Mouse (Mus musculus) lung, embryonic 16.5 days (tissue): ENCODE data around the gene P3h2. TPM values are rescaled to one million over a fixed set of nuclear protein-coding genes. Genes with fewer than 3 reads are reported as not detected.
A peak's percentile ranks its signal among the peaks of the same experiment; 100 is the strongest.

Experiments
- ATAC-seq: fragments of 200-750 bp; cut with Nextera tagmentation; 2 replicates; pipeline ENCODE4 v1.8.0; 2017; ENCODE audit warnings: low read depth, mild to moderate bottlenecking, moderate library complexity
- H3K27ac ChIP-seq: fragments of 300-500 bp; sonication (generic); 2 replicates; pipeline ENCODE4 v1.5.1; 2014; ENCODE audit warnings: mild to moderate bottlenecking, control low read depth, low read length
- H3K27me3 ChIP-seq: fragments of 300-500 bp; sonication (generic); 2 replicates; pipeline ENCODE4 v1.6.1; 2014; ENCODE audit warnings: low read depth, low read length, mixed read lengths; ENCODE audit not compliant: control insufficient read depth, insufficient read depth
- H3K36me3 ChIP-seq: fragments of 300-500 bp; sonication (generic); 2 replicates; pipeline ENCODE4 v1.6.1; 2014; ENCODE audit warnings: low read length; ENCODE audit not compliant: control insufficient read depth, insufficient read depth
- H3K4me1 ChIP-seq: fragments of 300-500 bp; sonication (generic); replicated peaks from 2 replicates; pipeline ENCODE4 v1.6.1; 2014; ENCODE audit warnings: low read length, mixed read lengths; ENCODE audit not compliant: control insufficient read depth, insufficient read depth
- H3K4me2 ChIP-seq: fragments of 300-500 bp; sonication (generic); 2 replicates; pipeline ENCODE4 v1.6.1; 2014; ENCODE audit warnings: low read depth, low read length, control low read depth
- H3K4me3 ChIP-seq: fragments of 300-500 bp; sonication (generic); 2 replicates; pipeline ENCODE4 v1.5.1; 2014; ENCODE audit warnings: mild to moderate bottlenecking, low read length, control low read depth
- H3K9ac ChIP-seq: fragments of 300-500 bp; sonication (generic); 2 replicates; pipeline ENCODE4 v1.6.1; 2014; ENCODE audit warnings: low read length, control low read depth
- H3K9me3 ChIP-seq: fragments of 300-500 bp; sonication (generic); 2 replicates; pipeline ENCODE4 v1.6.1; 2016; ENCODE audit warnings: low read length; ENCODE audit not compliant: control insufficient read depth
- WGBS: fragments of 180-500 bp; shearing (Covaris S2); extraction: QIAGEN DNeasy Blood & Tissue Kit; methylation state at CpG from one replicate; pipeline ENCODE4 v1.1.7; 2014; 5-methylcytosine and 5-hydroxymethylcytosine counted together
- polyA plus RNA-seq: library from polyadenylated mRNA; unstranded; fragments of >200 nt; fragmentation: Nextera tagmentation; extraction: Ambion mirVana; gene quantifications from 2 replicates; pipeline ENCODE4 v1.2.1, GENCODE M21; 2015

Gene P3h2
- polyA plus RNA-seq, 1 experiment from 2014 or later: 4.0 TPM

- Histone ChIP-seq H3K27me3 (no peaks in the 10 kb centered on the region), H3K9me3 (no peaks in the 10 kb centered on the region), H3K4me2 (no peak overlapping the region), H3K9ac (no peak overlapping the region), H3K36me3 (no peaks in the 10 kb centered on the region), H3K27ac (no peak overlapping the region), H3K4me3 (no peak overlapping the region), H3K4me1 (peaks cover 21% of the 10 kb centered on the region)
- no peak for ATAC-seq
- 58% methylated on average over 4 of the region's 4 CpGs for WGBS
Measured at GRCm38 (mm10) chr16:26100167-26100566, 5.4 kb downstream of the P3h2 start.

DNA sequence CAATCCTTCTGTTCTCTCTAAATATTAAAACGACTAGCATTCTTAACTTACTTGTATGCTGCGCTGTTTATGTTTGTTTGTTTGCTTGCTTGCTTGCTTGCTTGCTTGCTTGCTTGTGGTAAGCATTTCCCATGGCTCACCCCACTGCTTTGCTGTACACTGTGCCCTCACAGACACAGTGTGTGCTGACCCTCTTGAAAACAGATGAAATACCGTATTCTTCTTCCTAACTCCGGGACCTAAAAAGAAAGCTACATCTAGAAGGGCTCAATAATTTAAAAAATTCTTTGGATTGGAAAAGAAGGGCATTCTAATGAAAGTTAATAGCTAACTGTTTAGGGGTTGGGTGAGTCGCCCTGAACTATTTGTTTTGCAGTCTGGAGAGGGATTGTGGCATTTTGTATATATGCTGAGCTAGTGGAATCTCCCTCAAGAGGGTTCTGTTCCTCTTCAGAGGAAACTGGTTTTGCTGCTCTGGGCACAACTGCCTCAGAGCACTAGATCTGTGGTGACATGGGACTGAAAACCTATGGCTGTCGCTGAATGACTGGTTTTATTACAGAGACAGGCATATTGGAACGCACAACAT, 9.8 kb downstream of the P3h2 start:
- H3K27ac ChIP-seq: peak overlapping the region; percentile 85
- H3K36me3 ChIP-seq: no peaks in the 10 kb centered on the region
- H3K4me1 ChIP-seq: peaks cover 4% of the 10 kb centered on the region
- ATAC-seq: peak; percentile 95
- 34% methylated on average over 7 of the region's 7 CpGs for WGBS
- H3K9me3 ChIP-seq: no peaks in the 10 kb centered on the region
- peak overlapping the region; percentile 44 for H3K9ac ChIP-seq
- peak overlapping the region; percentile 31 for H3K4me3 ChIP-seq
- peak overlapping the region; percentile 37 for H3K4me2 ChIP-seq
- H3K27me3 ChIP-seq: no peaks in the 10 kb centered on the region

DNA sequence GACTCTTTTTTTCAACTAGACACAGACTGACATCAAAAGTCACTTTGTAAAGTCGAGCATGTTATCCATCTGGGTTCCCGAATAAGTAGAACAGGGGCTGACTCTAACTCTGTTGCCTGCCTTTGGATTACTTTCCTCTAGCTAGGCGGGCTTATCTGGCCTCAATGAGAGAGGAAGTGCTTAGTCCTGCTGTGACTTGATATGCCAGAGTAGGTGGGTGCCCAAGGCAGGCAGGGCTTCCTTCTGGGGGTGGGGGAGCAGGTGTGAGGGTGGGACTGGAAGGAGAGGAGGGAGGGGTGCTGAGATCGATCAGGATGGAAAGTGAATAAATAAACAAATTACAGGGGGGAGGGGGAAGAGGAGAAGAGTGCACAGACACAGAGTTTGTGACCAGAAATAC, 11.7 kb downstream of the P3h2 start:
- WGBS: 47% methylated on average over 4 of the region's 4 CpGs
- no peak overlapping the region for H3K4me3 ChIP-seq
- H3K27ac ChIP-seq: no peak overlapping the region
- no peaks in the 10 kb centered on the region for H3K9me3 ChIP-seq
- no peaks in the 10 kb centered on the region for H3K27me3 ChIP-seq
- H3K4me1 ChIP-seq: peaks cover 4% of the 10 kb centered on the region
- H3K4me2 ChIP-seq: no peak overlapping the region
- ATAC-seq: no peak
- no peaks in the 10 kb centered on the region for H3K36me3 ChIP-seq
- no peak overlapping the region for H3K9ac ChIP-seq

DNA sequence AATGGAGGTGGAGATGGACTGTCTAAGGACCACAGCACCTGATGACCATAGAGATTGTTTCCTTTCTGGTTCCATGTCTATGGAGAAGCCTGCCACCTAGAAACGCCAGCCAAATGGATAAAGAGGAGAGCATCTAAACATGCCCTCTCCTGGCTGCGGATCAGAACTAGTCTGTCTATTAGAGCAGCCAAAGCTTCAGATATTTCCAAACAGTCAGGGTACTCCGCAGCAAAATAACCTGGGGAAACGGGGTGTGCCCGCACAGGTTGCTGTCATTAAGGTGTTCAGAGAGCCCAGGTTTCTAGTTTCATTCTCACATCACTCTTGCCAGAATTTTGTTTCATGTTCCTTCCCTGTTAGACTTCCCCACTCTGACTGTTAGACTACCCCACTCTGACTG, 16.6 kb downstream of the P3h2 start:
- Histone ChIP-seq H3K36me3 (no peaks in the 10 kb centered on the region), H3K4me2 (no peak overlapping the region), H3K4me3 (no peak overlapping the region), H3K4me1 (no peaks in the 10 kb centered on the region), H3K27me3 (no peaks in the 10 kb centered on the region), H3K9me3 (no peaks in the 10 kb centered on the region), H3K27ac (no peak overlapping the region), H3K9ac (no peak overlapping the region)
- WGBS: 82% methylated on average over 5 of the region's 5 CpGs
- ATAC-seq: no peak

GRCm38 (mm10) chr16:26088240-26088639, 17.3 kb downstream of the P3h2 start:
- Histone ChIP-seq H3K9ac (no peak overlapping the region), H3K36me3 (no peaks in the 10 kb centered on the region), H3K27ac (no peak overlapping the region), H3K4me3 (no peak overlapping the region), H3K27me3 (no peaks in the 10 kb centered on the region), H3K4me1 (peaks cover under 1% of the 10 kb centered on the region; the same call in 1 of the 2 replicates), H3K4me2 (no peak overlapping the region), H3K9me3 (no peaks in the 10 kb centered on the region)
- no peak for ATAC-seq
- 78% methylated on average over 1 of the region's 1 CpGs for WGBS

DNA sequence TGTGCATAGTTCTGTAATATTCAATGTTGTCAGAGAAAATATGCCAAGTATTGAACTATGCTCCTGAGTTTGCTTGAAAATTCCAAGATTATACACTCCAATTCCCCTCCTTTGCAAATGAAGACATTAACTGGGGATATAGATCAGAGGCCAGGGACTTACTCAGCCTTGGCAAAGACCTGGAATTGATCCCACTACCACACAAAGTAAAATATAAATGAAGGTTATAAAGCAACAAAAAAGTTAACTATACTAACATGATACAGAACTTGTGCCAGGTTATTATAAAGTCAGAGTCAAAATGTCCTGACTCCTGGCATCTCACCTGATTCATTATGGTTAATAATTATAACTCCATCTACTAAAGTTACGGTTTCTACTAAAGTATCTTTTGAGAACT, 18.6 kb downstream of the P3h2 start:
- Histone ChIP-seq H3K4me2 (no peak overlapping the region), H3K9me3 (no peaks in the 10 kb centered on the region), H3K27me3 (no peaks in the 10 kb centered on the region), H3K27ac (no peak overlapping the region), H3K9ac (no peak overlapping the region), H3K36me3 (no peaks in the 10 kb centered on the region), H3K4me1 (peaks cover 9% of the 10 kb centered on the region), H3K4me3 (no peak overlapping the region)
- ATAC-seq: no peak
- 85% methylated on average over 1 of the region's 1 CpGs for WGBS

DNA sequence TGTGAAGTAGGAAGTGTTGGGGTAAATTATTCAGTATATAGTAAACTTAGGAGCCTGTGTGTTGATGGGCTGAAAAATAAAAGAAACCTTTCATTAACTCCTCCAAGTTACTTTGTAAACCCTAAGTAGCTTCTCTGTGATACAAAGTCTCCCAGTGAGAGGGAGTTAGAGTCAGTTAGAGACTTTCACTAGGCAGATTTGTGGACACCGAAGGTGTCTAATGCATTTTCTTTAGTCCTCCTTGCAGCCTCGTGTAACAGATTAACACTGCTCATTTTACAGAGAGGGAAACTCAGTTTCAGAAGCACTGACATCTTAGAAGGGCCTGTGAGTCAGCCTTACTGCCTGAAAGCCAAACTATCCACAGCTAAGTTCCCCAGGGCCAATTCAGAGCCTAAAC, 20.4 kb downstream of the P3h2 start:
- no peak overlapping the region for H3K4me3 ChIP-seq
- no peak overlapping the region for H3K4me2 ChIP-seq
- no peaks in the 10 kb centered on the region for H3K9me3 ChIP-seq
- H3K27me3 ChIP-seq: no peaks in the 10 kb centered on the region
- H3K27ac ChIP-seq: no peak overlapping the region
- WGBS: 38% methylated on average over 2 of the region's 2 CpGs
- no peak overlapping the region for H3K9ac ChIP-seq
- no peak for ATAC-seq
- peaks cover 9% of the 10 kb centered on the region for H3K4me1 ChIP-seq
- no peaks in the 10 kb centered on the region for H3K36me3 ChIP-seq

- Histone ChIP-seq H3K4me3 (no peak overlapping the region), H3K4me2 (no peak overlapping the region), H3K9me3 (no peaks in the 10 kb centered on the region), H3K27me3 (no peaks in the 10 kb centered on the region), H3K27ac (no peak overlapping the region), H3K4me1 (peaks cover 23% of the 10 kb centered on the region), H3K36me3 (no peaks in the 10 kb centered on the region), H3K9ac (no peak overlapping the region)
- 49% methylated on average over 1 of the region's 1 CpGs for WGBS
- ATAC-seq: 0 out of 2 replicates have a peak, but pooled peaks have one; percentile 26
Measured at GRCm38 (mm10) chr16:26082831-26083230, 22.8 kb downstream of the P3h2 start.

DNA sequence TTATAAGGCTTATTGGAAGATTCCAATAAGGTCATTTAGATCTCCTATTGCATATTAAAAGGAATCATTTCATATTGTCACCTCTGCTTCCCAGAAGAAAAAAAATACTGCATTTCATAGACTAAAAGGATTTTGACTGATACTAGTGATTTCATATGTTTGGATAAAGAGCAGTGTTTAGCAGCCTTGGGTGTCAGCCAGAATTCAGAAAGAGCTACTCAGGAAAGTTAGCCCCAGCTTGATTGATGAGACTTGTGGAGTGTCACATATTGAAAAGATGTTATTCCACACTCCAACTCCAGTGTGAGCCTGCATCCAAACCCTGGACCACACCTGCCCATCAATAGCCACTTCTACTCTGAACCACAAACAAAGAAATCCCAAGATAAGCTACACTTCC, 23.2 kb downstream of the P3h2 start:
- no peak for ATAC-seq
- no peaks in the 10 kb centered on the region for H3K27me3 ChIP-seq
- H3K27ac ChIP-seq: no peak overlapping the region
- no peaks in the 10 kb centered on the region for H3K9me3 ChIP-seq
- H3K4me2 ChIP-seq: no peak overlapping the region
- H3K9ac ChIP-seq: no peak overlapping the region
- no peaks in the 10 kb centered on the region for H3K36me3 ChIP-seq
- peaks cover 28% of the 10 kb centered on the region for H3K4me1 ChIP-seq
- no peak overlapping the region for H3K4me3 ChIP-seq

DNA sequence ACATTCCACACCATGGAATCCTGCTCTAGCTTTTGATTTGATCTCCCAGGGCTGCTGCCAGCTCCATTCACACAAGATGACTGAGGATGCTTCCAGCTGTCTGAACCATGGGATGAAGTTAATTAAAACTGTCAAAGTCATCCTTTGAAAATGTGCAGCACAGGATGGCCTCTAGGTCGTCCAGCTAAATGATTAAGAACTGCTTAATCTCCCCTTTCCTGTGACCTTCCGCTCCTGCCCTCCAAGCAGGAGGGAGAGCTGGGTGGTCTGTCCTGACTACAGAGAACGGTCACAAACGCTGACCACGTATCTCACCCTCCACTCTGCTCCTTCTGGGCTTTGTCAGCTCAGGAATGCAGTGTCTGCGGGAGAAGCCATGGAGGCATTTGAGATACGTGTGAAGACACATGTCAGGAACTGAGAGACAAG, 26.6 kb downstream of the P3h2 start:
- ATAC-seq: peak; percentile 47; the same call in 1 of the 2 replicates
- H3K27me3 ChIP-seq: no peaks in the 10 kb centered on the region
- 17% methylated on average over 7 of the region's 7 CpGs for WGBS
- peaks cover 32% of the 10 kb centered on the region for H3K4me1 ChIP-seq
- H3K27ac ChIP-seq: no peak overlapping the region
- H3K4me2 ChIP-seq: no peak overlapping the region
- no peaks in the 10 kb centered on the region for H3K9me3 ChIP-seq
- no peak overlapping the region for H3K9ac ChIP-seq
- H3K36me3 ChIP-seq: no peaks in the 10 kb centered on the region
- H3K4me3 ChIP-seq: no peak overlapping the region
